Mouse (Mus musculus): ENCODE results near the gene Hmcn1. TPM values are rescaled to one million over a fixed set of nuclear protein-coding genes. Genes with fewer than 3 reads are reported as not detected.

Hmcn1 gene
- total and polyA plus RNA-seq, 3 experiments, result not detected

DNA sequence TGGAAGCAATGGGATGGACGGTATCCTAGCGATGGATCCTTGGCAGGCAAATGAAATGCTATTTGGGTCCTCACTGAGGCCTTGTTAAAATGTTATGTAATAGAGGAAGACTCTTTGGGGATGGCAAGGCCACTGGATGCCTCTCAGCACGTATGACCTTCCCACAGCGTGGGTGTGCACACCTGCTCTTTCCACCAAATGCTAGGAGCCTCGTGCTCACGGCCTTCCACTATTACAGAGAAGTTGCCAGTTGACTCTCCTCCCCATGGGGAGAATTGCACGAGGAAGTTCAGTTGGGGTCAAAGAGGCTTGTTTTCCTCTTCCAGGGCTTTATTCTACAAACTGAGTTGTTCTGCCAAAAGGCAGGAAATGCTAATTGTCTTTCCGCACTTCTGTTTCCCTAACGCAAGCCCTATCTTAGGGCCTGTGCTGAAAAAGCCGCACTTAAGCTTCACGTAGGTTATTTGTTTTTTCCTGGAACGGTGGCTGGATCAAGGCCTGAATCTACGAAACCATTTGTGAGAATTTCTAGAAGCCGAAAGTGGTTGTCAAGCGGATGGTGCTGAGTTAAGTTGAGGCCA is 43.3 kb upstream of the Hmcn1 start:
- H3K9ac ChIP-seq (ENCODE audit: control insufficient read depth, low read depth, low read length, poor library complexity, severe bottlenecking), result no peak overlapping the region
- DNase-seq (ENCODE audit: low read depth, low spot score), result no peak
- no peaks in the 10 kb centered on the region for H3K9me3 ChIP-seq (replicated peaks; ENCODE audit: insufficient read depth, low read length)
- no peak overlapping the region for H3K4me3 ChIP-seq (ENCODE audit: control insufficient read depth in 1 of 2, insufficient read depth in 1 of 2, low read depth in 2 of 2, low read length in 2 of 2)
- no peaks in the 10 kb centered on the region; a peak in 1 of 4 replicates for H3K36me3 ChIP-seq (ENCODE audit: control insufficient read depth in 1 of 2, insufficient read depth in 2 of 2, low read length in 2 of 2)
- TF ChIP-seq JUND (IDR thresholded peaks at IDR 0.05; ENCODE audit: low read depth, low read length) (no peak), NRF1 (IDR thresholded peaks at IDR 0.05; ENCODE audit: insufficient read depth, low read depth, low read length, poor library complexity, severe bottlenecking) (no peak)
- no peaks in the 10 kb centered on the region; a peak in 1 of 4 replicates for H3K27me3 ChIP-seq (ENCODE audit: control insufficient read depth in 1 of 2, insufficient read depth in 2 of 2, low read length in 2 of 2)
- H3K27ac ChIP-seq (ENCODE audit: control insufficient read depth, low read depth, low read length), result no peak overlapping the region
- H3K4me1 ChIP-seq (ENCODE audit: control insufficient read depth in 1 of 2, insufficient read depth in 2 of 2, low read length in 2 of 2), result peaks cover 3 to 14% of the 10 kb centered on the region in 2 experiments; a peak in 3 of 4 replicates
- H3K79me2 ChIP-seq (ENCODE audit: control insufficient read depth, insufficient read depth, low read length, poor library complexity), result no peaks in the 10 kb centered on the region

DNA sequence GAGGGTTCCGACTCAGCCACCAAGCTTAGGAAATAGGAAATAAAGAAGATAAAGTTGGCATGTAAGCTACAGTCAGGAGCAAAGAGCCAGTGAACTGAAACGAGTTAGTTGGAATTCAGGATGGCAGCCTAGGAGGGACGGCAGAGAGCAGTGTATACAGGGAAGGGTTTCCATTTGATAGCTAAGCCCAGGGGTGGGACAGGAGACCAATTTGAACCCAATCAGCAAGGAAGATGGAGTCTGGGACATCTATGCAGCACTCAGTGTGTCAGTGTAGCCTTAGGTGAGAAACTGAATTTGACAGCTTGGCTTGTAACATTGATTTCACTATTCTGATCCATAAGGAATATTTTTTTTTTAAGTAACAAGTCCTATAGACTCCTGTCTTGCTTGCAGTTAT is 42.5 kb upstream of the Hmcn1 start:
- no peaks in the 10 kb centered on the region for H3K79me2 ChIP-seq (ENCODE audit: control insufficient read depth, insufficient read depth, low read length, poor library complexity)
- TF ChIP-seq SMC3 (IDR thresholded peaks at IDR 0.05; ENCODE audit: low read depth, low read length) (0 out of 2 replicates have a peak, but pooled peaks have one; percentile 22), CTCF (IDR thresholded peaks at IDR 0.05 in 2 of 3, conservative IDR thresholded peaks at IDR 0.05 in 1 of 3; ENCODE audit: control insufficient read depth in 1 of 3, insufficient read depth in 1 of 3, low read depth in 2 of 3, low read length in 3 of 3, poor library complexity in 1 of 3, severe bottlenecking in 1 of 3) (no peak; a peak in 1 of 6 replicates)
- H3K9ac ChIP-seq (ENCODE audit: control insufficient read depth, low read depth, low read length, poor library complexity, severe bottlenecking), result peak overlapping the region; percentile 55
- H3K27me3 ChIP-seq (ENCODE audit: control insufficient read depth in 1 of 2, insufficient read depth in 2 of 2, low read length in 2 of 2), result no peaks in the 10 kb centered on the region; a peak in 1 of 4 replicates
- peaks cover 3 to 13% of the 10 kb centered on the region in 2 experiments; a peak in 3 of 4 replicates for H3K4me1 ChIP-seq (ENCODE audit: control insufficient read depth in 1 of 2, insufficient read depth in 2 of 2, low read length in 2 of 2)
- no peak overlapping the region for H3K27ac ChIP-seq (ENCODE audit: control insufficient read depth, low read depth, low read length)
- H3K4me3 ChIP-seq (ENCODE audit: control insufficient read depth in 1 of 2, insufficient read depth in 1 of 2, low read depth in 2 of 2, low read length in 2 of 2), result peak overlapping the region; percentile 46 to 66
- no peaks in the 10 kb centered on the region; a peak in 1 of 4 replicates for H3K36me3 ChIP-seq (ENCODE audit: control insufficient read depth in 1 of 2, insufficient read depth in 2 of 2, low read length in 2 of 2)
- no peaks in the 10 kb centered on the region for H3K9me3 ChIP-seq (replicated peaks; ENCODE audit: insufficient read depth, low read length)
- DNase-seq (ENCODE audit: low read depth, low spot score), result peak; percentile 75

DNA sequence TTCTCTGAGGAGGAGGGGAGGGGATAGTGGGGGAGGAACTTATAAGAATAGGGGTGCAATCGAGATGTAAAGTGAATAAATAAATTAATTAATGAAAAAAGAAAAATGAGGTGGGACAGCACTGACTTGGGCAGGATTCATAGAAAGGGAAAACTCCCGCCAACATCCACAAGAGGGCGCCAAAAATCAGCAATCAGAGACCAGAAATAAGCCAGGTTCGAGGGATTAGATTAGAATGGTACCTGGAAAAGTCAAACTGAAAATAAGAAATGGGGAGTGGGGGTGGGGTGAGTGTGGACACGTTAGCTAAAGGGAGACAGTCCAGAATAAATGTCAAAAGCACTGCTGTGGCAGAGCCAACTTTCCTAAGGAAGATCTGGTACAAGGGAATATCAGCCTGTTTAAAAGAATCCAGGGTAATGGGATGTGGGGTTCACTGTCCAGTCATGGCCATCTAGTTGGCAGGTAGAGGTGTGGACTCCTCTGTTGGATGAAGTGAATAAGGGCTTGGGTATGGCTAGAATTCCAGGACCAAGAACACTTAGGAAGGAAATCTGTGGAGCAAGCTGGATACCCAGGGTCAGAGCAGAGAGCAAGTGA is 41.9 kb upstream of the Hmcn1 start:
- Histone ChIP-seq H3K4me1 (ENCODE audit: control insufficient read depth in 1 of 2, insufficient read depth in 2 of 2, low read length in 2 of 2) (peaks cover 0 to 8% of the 10 kb centered on the region in 2 experiments; a peak in 3 of 4 replicates), H3K27ac (ENCODE audit: control insufficient read depth, low read depth, low read length) (no peak overlapping the region), H3K9ac (ENCODE audit: control insufficient read depth, low read depth, low read length, poor library complexity, severe bottlenecking) (peak overlapping the region; percentile 55), H3K27me3 (ENCODE audit: control insufficient read depth in 1 of 2, insufficient read depth in 2 of 2, low read length in 2 of 2) (no peaks in the 10 kb centered on the region; a peak in 1 of 4 replicates), H3K79me2 (ENCODE audit: control insufficient read depth, insufficient read depth, low read length, poor library complexity) (no peaks in the 10 kb centered on the region), H3K4me3 (ENCODE audit: control insufficient read depth in 1 of 2, insufficient read depth in 1 of 2, low read depth in 2 of 2, low read length in 2 of 2) (peak overlapping the region; percentile 46 to 66), H3K9me3 (replicated peaks; ENCODE audit: insufficient read depth, low read length) (no peaks in the 10 kb centered on the region), H3K36me3 (ENCODE audit: control insufficient read depth in 1 of 2, insufficient read depth in 2 of 2, low read length in 2 of 2) (no peaks in the 10 kb centered on the region; a peak in 1 of 4 replicates)
- peak; percentile 82 for DNase-seq (ENCODE audit: low read depth, low spot score)
- TF ChIP-seq HCFC1 (IDR thresholded peaks at IDR 0.05; ENCODE audit: low read depth, low read length), result no peak
- TF ChIP-seq SMC3 (IDR thresholded peaks at IDR 0.05; ENCODE audit: low read depth, low read length), result peak; percentile 92
- TF ChIP-seq USF2 (IDR thresholded peaks at IDR 0.05; ENCODE audit: borderline replicate concordance in 1 of 2, insufficient read depth in 1 of 2, low read depth in 1 of 2, low read length in 2 of 2), result no peak
- no peak for TF ChIP-seq ZMIZ1 (IDR thresholded peaks at IDR 0.05; ENCODE audit: low read depth, low read length)
- TF ChIP-seq NRF1 (IDR thresholded peaks at IDR 0.05; ENCODE audit: insufficient read depth, low read depth, low read length, poor library complexity, severe bottlenecking), result no peak
- 0 out of 2 replicates have a peak, but pooled peaks have one; percentile 13 for TF ChIP-seq GATA1 (IDR thresholded peaks at IDR 0.05; ENCODE audit: low read depth, low read length)
- TF ChIP-seq MXI1 (IDR thresholded peaks at IDR 0.05; ENCODE audit: low read depth, low read length), result peak; percentile 5; the same call in 1 of the 2 replicates
- no peak for TF ChIP-seq GABPA (IDR thresholded peaks at IDR 0.05; ENCODE audit: low read depth, low read length)
- TF ChIP-seq POLR2AphosphoS2 (IDR thresholded peaks at IDR 0.05; ENCODE audit: low read length), result no peak
- TF ChIP-seq RCOR1 (IDR thresholded peaks at IDR 0.05; ENCODE audit: low read depth, low read length), result no peak
- no peak for TF ChIP-seq CHD2 (IDR thresholded peaks at IDR 0.05; ENCODE audit: low read length)
- no peak for TF ChIP-seq UBTF (IDR thresholded peaks at IDR 0.05; ENCODE audit: borderline replicate concordance, insufficient read depth, low read depth, low read length)
- TF ChIP-seq TAL1 (IDR thresholded peaks at IDR 0.05; ENCODE audit: low read length), result no peak
- no peak for TF ChIP-seq MAFK (IDR thresholded peaks at IDR 0.05; ENCODE audit: borderline replicate concordance, low read depth, low read length)
- peak; percentile 63 for TF ChIP-seq SIN3A (IDR thresholded peaks at IDR 0.05; ENCODE audit: low read length)
- TF ChIP-seq ZNF384 (IDR thresholded peaks at IDR 0.05; ENCODE audit: low read depth, low read length), result 0 out of 2 replicates have a peak, but pooled peaks have one; percentile 13
- no peak for TF ChIP-seq POLR2AphosphoS5 (IDR thresholded peaks at IDR 0.05; ENCODE audit: borderline replicate concordance, low read depth, low read length)
- TF ChIP-seq USF1 (IDR thresholded peaks at IDR 0.05; ENCODE audit: low read depth, low read length), result no peak
- no peak for TF ChIP-seq BHLHE40 (IDR thresholded peaks at IDR 0.05; ENCODE audit: borderline replicate concordance, low read depth, low read length)
- peak; percentile 62 to 88 (median 76) for TF ChIP-seq CTCF (IDR thresholded peaks at IDR 0.05 in 2 of 3, conservative IDR thresholded peaks at IDR 0.05 in 1 of 3; ENCODE audit: control insufficient read depth in 1 of 3, insufficient read depth in 1 of 3, low read depth in 2 of 3, low read length in 3 of 3, poor library complexity in 1 of 3, severe bottlenecking in 1 of 3)
- no peak; the same call in 1 of the 2 replicates for TF ChIP-seq TCF12 (IDR thresholded peaks at IDR 0.05; ENCODE audit: low read depth, low read length)
